Mouse (Mus musculus) forebrain, embryonic 14.5 days (tissue): ENCODE measurements at regions not wholly inside any gene's neighbourhood (a gene's known extent, or its start where the extent isn't known, plus 50 kb on each side); places are given as distances from the start of the nearest gene placed in this dataset.

Source experiments
- ATAC-seq: fragments of 200-750 bp; cut with Nextera tagmentation; 2 replicates; pipeline ENCODE4 v1.8.0; 2017; ENCODE audit warnings: mild to moderate bottlenecking, moderate library complexity
- DNase-seq: peaks from one replicate; pipeline ENCODE4 v3.0.0-alpha.2; 2015; ENCODE audit warnings: low spot score
- H3K27ac ChIP-seq: fragments of 300-500 bp; sonication (generic); 2 replicates; pipeline ENCODE4 v1.5.1; 2014; ENCODE audit warnings: low read depth, mild to moderate bottlenecking, control low read depth, low read length, moderate library complexity
- H3K27me3 ChIP-seq: fragments of 300-500 bp; sonication (generic); replicated peaks from 2 replicates; pipeline ENCODE4 v1.6.1; 2014; ENCODE audit warnings: low read length, control low read depth, mixed read lengths; ENCODE audit not compliant: control insufficient read depth, insufficient read depth
- H3K36me3 ChIP-seq: fragments of 300-500 bp; sonication (generic); 2 replicates; pipeline ENCODE4 v1.6.1; 2014; ENCODE audit warnings: low read length, control low read depth; ENCODE audit not compliant: control insufficient read depth, insufficient read depth
- H3K4me1 ChIP-seq: fragments of 300-500 bp; sonication (generic); 2 replicates; pipeline ENCODE4 v1.6.1; 2014; ENCODE audit warnings: antibody characterized with exemption, low read length, control low read depth; ENCODE audit not compliant: control insufficient read depth, insufficient read depth
- H3K4me2 ChIP-seq: fragments of 300-500 bp; sonication (generic); 2 replicates; pipeline ENCODE4 v1.6.1; 2014; ENCODE audit warnings: mild to moderate bottlenecking, control low read depth, low read length
- H3K4me3 ChIP-seq: fragments of 300-500 bp; sonication (generic); 2 replicates; pipeline ENCODE4 v1.5.1; 2014; ENCODE audit warnings: low read depth, low read length, control low read depth
- H3K9ac ChIP-seq: fragments of 300-500 bp; sonication (generic); 2 replicates; pipeline ENCODE4 v1.6.1; 2014; ENCODE audit warnings: mild to moderate bottlenecking, low read length, control low read depth, moderate library complexity
- H3K9me3 ChIP-seq: fragments of 300-500 bp; sonication (generic); replicated peaks from 2 replicates; pipeline ENCODE4 v1.6.1; 2016; ENCODE audit warnings: low read length, control low read depth, mixed read lengths; ENCODE audit not compliant: control insufficient read depth
- WGBS: fragments of 180-500 bp; shearing (Covaris S2); extraction: QIAGEN DNeasy Blood & Tissue Kit; methylation state at CpG from one replicate; pipeline ENCODE4 v1.1.7; 2014; 5-methylcytosine and 5-hydroxymethylcytosine counted together

- Histone ChIP-seq H3K9ac (no peak overlapping the region), H3K27ac (no peak overlapping the region), H3K4me3 (no peak overlapping the region), H3K36me3 (no peaks in the 10 kb centered on the region), H3K9me3 (no peaks in the 10 kb centered on the region), H3K4me1 (no peaks in the 10 kb centered on the region), H3K27me3 (no peaks in the 10 kb centered on the region), H3K4me2 (no peak overlapping the region)
- ATAC-seq: no peak
- peak; percentile 17 for DNase-seq
- 67% methylated on average over 1 of the region's 1 CpGs for WGBS
Measured at GRCm38 (mm10) chrX:146317487-146317886, 644.8 kb upstream of the Htr2c start.
